Mouse (Mus musculus) liver, adult (tissue): ENCODE results near the gene Tmem214.

Source experiments
- GATA4 ChIP-seq: IDR thresholded peaks from 2 replicates; pipeline ENCODE4 v1.6.1; 2014; ENCODE audit warnings: mild to moderate bottlenecking, low read length; ENCODE audit not compliant: insufficient replicate concordance

The Tmem214 gene

DNA sequence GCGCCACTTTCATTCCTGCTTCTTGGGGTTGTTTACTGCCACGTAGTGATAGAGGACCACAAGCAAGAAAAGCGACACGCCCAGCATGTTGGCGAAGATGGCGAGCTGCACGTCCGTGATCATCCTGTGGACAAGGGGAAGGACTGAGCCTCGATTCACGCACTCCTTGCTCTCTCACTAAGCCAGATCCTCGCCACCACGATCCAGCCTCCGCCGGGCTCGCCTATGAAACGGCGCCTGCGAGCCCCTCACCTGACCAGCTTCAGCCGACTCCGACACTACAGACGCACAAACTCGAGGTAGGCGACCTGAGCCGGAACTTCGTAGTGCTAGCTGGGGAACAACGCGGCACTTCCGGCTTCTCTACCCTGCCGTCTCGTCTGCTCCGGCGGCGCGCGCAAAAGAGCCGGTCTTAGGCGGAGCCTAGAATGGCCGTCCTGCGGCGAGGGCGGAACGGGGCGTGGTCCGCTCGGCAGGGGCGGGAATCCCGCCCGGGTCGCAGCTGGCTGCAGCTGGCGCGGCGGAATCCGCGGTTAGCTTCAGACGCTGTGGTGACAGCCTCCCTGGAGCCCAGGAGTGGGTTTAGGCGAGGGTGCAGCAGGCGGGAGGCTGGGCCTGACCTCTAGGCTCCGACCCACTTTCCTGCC, 39.7 kb downstream of the Tmem214 start, which contains the start of gene Ost4:
Gene Ost4 (minus strand): TSS at position 376 of the 647 bp plus-strand sequence.
- peak; percentile 68; the same call in 1 of the 2 replicates for TF ChIP-seq GATA4

DNA sequence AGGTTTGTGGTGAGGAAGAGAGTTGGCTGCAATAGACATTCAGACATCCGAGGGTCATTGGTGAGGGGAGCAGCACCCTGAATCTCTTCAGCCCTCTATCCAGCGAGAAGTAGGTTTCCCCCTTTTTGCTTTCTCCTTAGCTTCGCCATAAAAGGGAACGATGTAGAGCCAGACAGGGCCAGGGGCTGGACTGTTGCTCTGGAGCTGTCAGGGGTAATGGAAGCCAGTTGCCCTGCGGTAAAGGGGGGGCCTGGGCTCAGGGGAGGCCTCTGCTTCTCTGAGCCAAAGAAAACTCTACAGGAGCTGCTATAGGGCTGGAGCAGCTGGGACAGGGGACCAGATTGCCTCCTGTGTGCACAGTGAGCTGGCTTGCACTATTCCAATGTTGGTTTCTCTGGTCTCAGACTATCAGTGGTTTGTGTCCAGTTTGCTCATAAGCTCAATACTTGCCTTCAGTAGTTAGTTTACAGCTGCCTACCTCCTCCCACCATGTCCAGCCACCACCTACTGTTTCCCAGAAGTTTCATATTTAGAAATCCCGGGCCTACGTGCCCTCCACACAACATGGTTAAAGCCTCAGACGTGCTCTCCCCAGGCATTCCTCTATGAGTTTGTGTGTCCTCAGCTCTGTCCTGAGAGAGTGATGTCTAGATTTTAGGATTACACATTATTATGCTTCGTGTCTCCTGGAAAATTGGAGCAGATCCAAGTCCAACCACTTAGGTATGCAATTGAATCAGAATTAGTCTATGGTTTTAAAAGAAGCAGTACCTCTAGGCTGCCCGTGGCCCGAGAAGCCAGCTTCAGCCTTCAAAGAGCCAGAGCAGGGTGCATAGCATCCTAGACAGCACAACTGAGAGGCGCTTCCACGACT, 40.9 kb downstream of the Tmem214 start:
- no peak for TF ChIP-seq GATA4

DNA sequence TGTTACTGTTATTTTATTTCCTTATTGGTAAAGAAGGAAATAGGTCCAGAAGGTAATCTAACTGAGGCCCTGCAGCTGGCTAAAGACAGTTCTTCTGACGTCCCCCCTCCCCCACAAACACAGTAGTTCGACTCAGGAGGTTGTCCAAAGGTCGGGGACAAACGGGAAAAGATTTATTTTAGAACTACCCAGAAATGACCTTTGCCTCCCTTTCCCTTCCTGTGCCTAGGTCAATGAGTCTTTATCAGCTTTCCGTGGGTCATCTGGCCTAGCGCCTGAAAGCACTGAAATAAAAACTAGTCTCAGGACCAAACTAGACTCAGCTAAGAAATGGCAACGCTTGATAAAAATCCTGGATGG, 41.5 kb downstream of the Tmem214 start:
- TF ChIP-seq GATA4, result peak; percentile 96

DNA sequence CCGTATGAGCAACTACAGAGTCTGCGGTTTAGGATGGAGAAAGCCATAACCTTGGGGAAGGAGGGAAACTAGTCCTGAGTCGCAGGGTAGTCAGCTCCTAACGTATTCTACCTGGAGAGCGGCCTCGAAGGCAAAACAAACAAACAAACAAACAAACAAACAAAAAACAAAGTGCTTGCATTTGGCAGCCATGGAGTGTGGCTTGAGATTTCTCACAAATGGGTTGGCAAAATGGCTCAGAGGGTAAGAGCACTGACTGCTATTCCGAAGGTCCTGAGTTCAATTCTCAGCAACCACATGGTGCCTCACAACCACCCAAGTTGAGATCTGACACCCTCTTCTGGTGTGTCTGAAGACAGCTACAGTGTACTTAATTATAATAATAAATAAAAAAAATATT, 42.1 kb downstream of the Tmem214 start:
- no peak for TF ChIP-seq GATA4

DNA sequence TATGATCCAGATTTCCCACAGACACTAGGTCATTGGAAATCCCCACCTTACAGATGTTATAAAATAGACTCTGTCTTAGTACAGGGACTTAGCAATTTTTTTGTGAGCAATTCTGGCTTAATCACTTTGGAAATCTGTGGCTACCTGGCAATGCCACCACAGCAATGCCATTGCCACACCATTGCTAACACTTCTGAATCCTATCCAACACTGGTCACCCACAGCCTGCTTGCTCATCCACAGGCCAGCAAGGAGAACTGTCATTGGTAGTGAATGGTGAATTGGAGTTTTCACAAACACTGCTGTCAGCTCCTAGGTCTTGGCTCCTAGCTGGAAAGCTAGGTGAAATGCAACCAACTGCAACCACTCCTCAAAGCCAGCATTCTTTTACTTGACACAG, 42.7 kb downstream of the Tmem214 start:
- TF ChIP-seq GATA4, result no peak

DNA sequence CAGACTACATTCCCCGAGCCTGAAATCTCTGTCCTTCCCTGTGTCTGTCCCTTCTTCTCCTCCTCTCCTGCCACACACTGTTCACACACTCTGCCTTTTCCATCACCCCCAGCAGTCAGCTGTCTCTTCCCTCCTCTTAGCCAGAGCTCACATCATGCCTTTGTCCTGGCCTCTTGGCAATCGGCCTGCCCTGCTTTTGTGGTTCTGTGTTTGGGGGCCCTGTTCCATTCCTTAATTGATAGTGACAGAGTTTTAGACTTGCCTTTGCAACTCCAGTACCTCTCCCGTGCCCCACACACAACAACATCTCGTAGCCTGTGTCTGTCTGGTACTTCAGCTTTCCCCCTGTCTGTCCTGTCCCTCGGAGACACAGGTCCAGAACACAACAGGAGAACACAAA, 44.3 kb downstream of the Tmem214 start:
- no peak for TF ChIP-seq GATA4

DNA sequence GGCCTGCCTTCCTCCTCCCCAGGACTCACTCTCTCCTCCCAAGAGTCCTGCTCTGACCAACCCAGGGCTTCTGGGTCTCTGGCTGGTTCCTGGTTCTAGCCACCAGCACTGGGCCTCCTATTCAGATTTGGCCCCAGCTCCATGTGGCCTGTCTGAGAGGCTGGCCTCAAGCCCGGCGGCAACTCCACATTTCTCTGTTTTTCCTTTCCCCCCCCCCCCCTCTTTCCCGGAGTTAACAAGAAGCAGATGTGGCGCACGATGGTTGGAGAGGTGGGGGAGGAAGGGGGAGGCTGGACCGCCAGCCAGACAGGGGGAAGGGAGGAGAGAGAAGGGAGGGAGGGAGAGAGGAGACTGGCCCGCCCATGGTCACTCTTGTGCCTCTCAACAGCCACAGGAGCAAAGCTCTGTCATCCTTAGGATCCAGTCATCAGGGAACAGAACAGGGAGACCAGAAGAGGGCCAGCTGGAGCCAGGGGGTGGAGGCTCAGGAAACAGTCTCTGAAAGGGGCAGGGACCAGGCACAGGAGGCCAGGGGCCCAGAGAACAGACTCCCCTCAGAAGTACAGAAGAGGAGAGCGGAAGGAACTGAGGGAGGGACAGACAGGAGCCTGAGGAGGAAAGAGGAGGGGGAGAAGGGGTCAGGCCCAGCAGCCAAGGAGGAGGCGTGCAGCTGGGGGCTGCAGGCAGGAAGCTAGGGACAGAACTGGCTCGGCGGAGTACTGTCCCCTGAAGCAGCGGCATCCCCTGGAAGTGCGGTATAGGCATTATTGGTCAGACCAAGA, 45.4 kb downstream of the Tmem214 start, which contains the start of gene Emilin1:
Gene Emilin1 (plus strand): TSS at position 343 of the 782 bp plus-strand sequence.
- TF ChIP-seq GATA4, result no peak

DNA sequence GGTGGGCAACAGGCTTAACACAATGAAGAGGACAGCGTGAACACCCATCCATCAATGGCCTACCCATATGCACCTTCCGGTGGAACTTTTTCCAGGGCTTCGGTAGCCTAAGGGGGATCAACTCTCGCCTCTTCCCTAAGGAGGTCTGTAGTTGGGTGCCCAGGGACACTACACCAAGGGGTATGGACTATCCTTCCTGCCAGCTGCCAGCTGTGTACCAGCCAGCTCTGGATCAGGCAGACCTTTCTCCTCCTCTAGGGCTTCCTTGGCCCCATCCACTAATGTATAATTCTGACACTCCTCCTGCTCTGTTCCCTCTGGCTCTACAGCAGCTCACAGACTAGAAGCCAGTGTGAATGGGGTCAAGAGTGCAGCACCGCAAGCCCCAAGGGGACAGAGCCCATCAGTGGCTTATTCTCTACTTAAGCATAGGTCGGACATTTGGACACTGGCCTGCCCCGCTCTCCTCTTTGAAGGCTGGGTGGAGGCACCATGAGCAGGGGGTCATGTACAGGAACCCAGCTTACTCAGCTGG, 46.4 kb downstream of the Tmem214 start:
- TF ChIP-seq GATA4, result no peak

DNA sequence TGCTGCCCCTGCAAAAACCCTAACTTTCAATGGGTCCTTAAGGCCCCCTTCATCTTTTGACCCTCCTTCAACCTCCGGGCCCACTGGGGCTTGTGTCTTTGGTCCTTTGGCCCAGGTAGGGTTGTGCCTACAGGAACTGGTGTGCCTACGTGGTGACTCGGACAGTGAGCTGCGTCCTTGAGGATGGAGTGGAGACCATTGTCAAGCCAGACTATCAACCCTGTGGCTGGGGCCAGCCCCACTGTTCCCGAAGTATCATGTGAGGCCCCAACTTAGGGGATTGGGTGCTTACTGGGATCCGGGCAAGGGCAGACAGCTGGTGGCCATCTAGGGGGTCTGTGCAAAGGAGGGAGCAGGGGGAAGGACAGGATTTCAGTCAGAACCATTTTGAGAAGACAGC, 47.0 kb downstream of the Tmem214 start:
- TF ChIP-seq GATA4, result no peak

DNA sequence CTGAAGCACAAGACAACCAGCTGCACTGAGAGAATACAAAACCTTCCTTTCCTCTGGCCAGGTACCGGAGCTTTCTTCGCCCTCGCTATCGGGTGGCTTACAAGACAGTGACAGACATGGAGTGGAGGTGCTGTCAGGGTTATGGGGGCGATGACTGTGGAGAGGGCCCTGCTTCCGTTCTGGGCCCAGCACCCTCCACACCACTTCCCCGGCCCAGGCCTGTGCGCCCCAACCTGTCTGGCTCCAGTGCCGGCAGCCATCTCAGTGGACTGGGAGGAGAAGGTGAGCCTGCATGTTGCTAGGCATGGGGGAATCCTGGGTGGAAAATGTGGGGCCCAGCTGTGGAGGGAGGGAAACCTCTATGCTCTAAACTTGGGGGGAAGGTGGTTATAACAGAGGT, 47.6 kb downstream of the Tmem214 start:
- TF ChIP-seq GATA4, result no peak

DNA sequence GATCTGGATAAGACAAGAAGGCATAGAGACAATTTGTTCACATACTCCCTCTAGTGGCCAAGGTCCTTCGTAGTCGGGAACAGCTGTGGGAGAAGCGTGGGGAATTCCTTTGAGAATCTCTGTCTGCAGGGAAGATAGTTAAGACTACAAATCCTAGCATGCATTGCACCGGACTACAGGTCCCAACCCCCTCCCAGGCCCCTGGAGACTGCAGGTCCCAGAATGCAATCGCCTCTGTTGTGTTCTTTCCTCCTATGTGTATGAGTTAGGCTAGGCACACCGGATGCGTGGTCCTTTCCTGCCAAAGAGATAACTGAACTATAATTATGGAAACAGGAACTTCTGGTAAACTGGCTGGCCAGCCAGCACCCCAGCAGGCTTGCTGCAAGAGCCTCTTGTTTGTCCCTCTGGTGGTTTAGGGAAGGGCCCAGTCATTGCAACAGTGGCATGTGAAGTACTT, 48.2 kb downstream of the Tmem214 start:
- peak; percentile 94 for TF ChIP-seq GATA4

DNA sequence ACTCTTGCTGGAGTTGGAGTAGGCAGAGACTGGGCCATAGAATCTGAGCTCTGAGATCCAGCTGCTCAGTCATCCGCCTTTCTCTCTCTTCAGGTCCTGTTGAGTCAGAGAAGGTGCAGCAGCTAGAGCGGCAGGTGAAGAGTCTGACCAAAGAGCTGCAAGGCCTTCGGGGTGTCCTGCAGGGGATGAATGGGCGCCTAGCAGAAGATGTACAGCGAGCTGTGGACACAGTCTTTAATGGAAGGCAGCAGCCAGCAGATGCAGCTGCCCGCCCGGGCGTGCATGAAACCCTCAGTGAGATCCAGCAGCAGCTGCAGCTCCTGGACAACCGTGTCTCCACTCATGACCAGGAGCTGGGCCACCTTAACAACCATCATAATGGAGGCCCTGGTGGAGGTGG, 49.0 kb downstream of the Tmem214 start:
- TF ChIP-seq GATA4, result no peak

DNA sequence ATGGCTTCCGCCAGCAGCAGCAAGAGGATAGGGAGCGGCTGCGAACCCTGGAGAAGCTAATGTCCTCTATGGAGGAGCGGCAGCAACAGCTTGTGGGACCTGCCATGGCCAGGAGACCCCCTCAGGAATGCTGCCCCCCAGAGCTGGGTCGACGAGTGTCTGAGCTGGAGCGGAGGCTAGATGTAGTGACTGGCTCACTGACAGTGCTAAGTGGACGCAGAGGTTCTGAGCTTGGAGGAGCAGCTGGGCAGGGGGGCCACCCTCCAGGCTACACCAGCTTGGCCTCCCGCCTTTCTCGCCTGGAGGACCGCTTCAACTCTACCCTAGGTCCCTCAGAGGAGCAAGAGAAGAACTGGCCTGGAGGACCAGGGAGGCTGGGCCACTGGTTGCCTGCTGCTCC, 49.5 kb downstream of the Tmem214 start:
- TF ChIP-seq GATA4, result no peak

DNA sequence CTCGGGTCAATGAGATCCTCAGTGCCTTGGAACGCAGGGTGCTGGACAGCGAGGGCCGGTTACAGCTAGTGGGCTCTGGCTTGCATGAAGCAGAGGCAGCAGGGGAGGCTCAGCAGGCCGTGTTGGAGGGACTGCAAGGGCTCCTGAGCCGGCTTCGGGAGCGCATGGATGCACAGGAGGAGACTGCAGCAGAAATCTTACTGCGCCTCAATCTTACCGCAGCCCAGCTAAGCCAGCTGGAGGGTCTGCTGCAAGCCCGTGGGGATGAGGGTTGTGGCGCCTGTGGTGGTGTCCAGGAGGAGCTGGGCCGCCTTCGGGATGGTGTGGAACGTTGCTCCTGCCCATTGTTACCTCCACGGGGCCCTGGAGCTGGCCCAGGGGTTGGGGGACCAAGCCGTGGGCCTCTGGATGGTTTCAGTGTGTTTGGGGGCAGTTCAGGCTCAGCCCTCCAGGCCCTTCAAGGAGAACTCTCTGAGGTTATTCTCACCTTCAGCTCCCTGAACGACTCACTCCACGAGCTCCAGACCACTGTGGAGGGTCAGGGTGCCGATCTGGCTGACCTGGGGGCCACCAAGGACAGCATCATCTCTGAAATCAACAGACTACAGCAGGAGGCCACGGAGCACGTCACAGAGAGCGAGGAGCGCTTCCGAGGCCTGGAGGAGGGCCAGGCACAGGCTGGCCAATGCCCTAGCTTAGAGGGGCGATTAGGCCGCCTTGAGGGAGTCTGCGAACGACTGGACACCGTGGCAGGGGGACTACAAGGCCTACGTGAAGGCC, 50.3 kb downstream of the Tmem214 start:
- no peak for TF ChIP-seq GATA4
